Mouse (Mus musculus): Measurements from ENCODE around the gene Pkm. TPM values are rescaled to one million over a fixed set of nuclear protein-coding genes. Genes with fewer than 3 reads are reported as not detected.

Pkm gene
- polyA plus RNA-seq, 1 experiment from 2014 or later = 647 TPM

GRCm38 (mm10) chr9:59664664-59665256 lies 8.6 kb downstream of the Pkm start:
- no peak for DNase-seq (ENCODE audit: low spot score)
- 67% methylated on average over 4 of the region's 4 CpGs for WGBS
- Histone ChIP-seq H3K9ac (ENCODE audit: low read depth, low read length) (no peak overlapping the region), H3K9me3 (replicated peaks; ENCODE audit: low read length) (no peaks in the 10 kb centered on the region), H3K27me3 (ENCODE audit: insufficient read depth, low read length) (no peaks in the 10 kb centered on the region), H3K4me3 (replicated peaks; ENCODE audit: low read depth, low read length) (no peak overlapping the region), H3K27ac (no peak overlapping the region), H3K4me2 (ENCODE audit: low read length) (no peak overlapping the region), H3K36me3 (ENCODE audit: insufficient read depth, low read length) (peaks cover 54% of the 10 kb centered on the region), H3K4me1 (replicated peaks; ENCODE audit: insufficient read depth, low read length) (peaks cover 25% of the 10 kb centered on the region; the same call in 1 of the 2 replicates)
- ATAC-seq (replicated peaks; ENCODE audit: low FRiP score, low read depth) = no peak
- TF ChIP-seq CTCF (IDR thresholded peaks at IDR 0.05; ENCODE audit: low read depth) = no peak

- H3K9me3 ChIP-seq (replicated peaks; ENCODE audit: low read length) = no peaks in the 10 kb centered on the region
- H3K4me2 ChIP-seq (ENCODE audit: low read length) = no peak overlapping the region
- H3K9ac ChIP-seq (ENCODE audit: low read depth, low read length) = no peak overlapping the region
- peaks cover 15% of the 10 kb centered on the region; the same call in 1 of the 2 replicates for H3K4me1 ChIP-seq (replicated peaks; ENCODE audit: insufficient read depth, low read length)
- H3K27ac ChIP-seq = no peak overlapping the region
- H3K4me3 ChIP-seq (replicated peaks; ENCODE audit: low read depth, low read length) = no peak overlapping the region
- DNase-seq (ENCODE audit: low spot score) (no peak), ATAC-seq (replicated peaks; ENCODE audit: low FRiP score, low read depth) (no peak)
- peaks cover 59% of the 10 kb centered on the region for H3K36me3 ChIP-seq (ENCODE audit: insufficient read depth, low read length)
- no peaks in the 10 kb centered on the region for H3K27me3 ChIP-seq (ENCODE audit: insufficient read depth, low read length)
- no peak for TF ChIP-seq CTCF (IDR thresholded peaks at IDR 0.05; ENCODE audit: low read depth)
- WGBS = 93% methylated on average over 8 of the region's 8 CpGs
These were observed 9.8 kb downstream of the Pkm start for GRCm38 (mm10) chr9:59666016-59666415.

GRCm38 (mm10) chr9:59666813-59667212 lies 10.6 kb downstream of the Pkm start:
- DNase-seq (ENCODE audit: low spot score) = no peak
- Histone ChIP-seq H3K9me3 (replicated peaks; ENCODE audit: low read length) (no peaks in the 10 kb centered on the region), H3K9ac (ENCODE audit: low read depth, low read length) (no peak overlapping the region), H3K4me1 (replicated peaks; ENCODE audit: insufficient read depth, low read length) (peaks cover 7% of the 10 kb centered on the region; the same call in 1 of the 2 replicates), H3K4me3 (replicated peaks; ENCODE audit: low read depth, low read length) (no peak overlapping the region), H3K27ac (no peak overlapping the region), H3K4me2 (ENCODE audit: low read length) (no peak overlapping the region), H3K27me3 (ENCODE audit: insufficient read depth, low read length) (no peaks in the 10 kb centered on the region), H3K36me3 (ENCODE audit: insufficient read depth, low read length) (peaks cover 63% of the 10 kb centered on the region)
- WGBS = 76% methylated on average over 1 of the region's 1 CpGs
- no peak for ATAC-seq (replicated peaks; ENCODE audit: low FRiP score, low read depth)
- TF ChIP-seq CTCF (IDR thresholded peaks at IDR 0.05; ENCODE audit: low read depth) = no peak

- DNase-seq (ENCODE audit: low spot score) (no peak), ATAC-seq (replicated peaks; ENCODE audit: low FRiP score, low read depth) (no peak)
- no peak for TF ChIP-seq CTCF (IDR thresholded peaks at IDR 0.05; ENCODE audit: low read depth)
- Histone ChIP-seq H3K27ac (no peak overlapping the region), H3K4me1 (replicated peaks; ENCODE audit: insufficient read depth, low read length) (0 out of 2 replicates have a peak, but pooled peaks cover 5% of the 10 kb centered on the region), H3K36me3 (ENCODE audit: insufficient read depth, low read length) (peaks cover 68% of the 10 kb centered on the region), H3K9ac (ENCODE audit: low read depth, low read length) (no peak overlapping the region), H3K27me3 (ENCODE audit: insufficient read depth, low read length) (no peaks in the 10 kb centered on the region), H3K4me3 (replicated peaks; ENCODE audit: low read depth, low read length) (no peak overlapping the region), H3K4me2 (ENCODE audit: low read length) (no peak overlapping the region), H3K9me3 (replicated peaks; ENCODE audit: low read length) (no peaks in the 10 kb centered on the region)
- 82% methylated on average over 4 of the region's 4 CpGs for WGBS
These were observed 11.1 kb downstream of the Pkm start for GRCm38 (mm10) chr9:59667250-59667649.

GRCm38 (mm10) chr9:59667904-59668303 lies 11.7 kb downstream of the Pkm start:
- H3K4me3 ChIP-seq (replicated peaks; ENCODE audit: low read depth, low read length) = no peak overlapping the region
- no peak overlapping the region for H3K9ac ChIP-seq (ENCODE audit: low read depth, low read length)
- H3K27ac ChIP-seq = no peak overlapping the region
- no peak overlapping the region for H3K4me2 ChIP-seq (ENCODE audit: low read length)
- 90% methylated on average over 6 of the region's 6 CpGs for WGBS
- H3K4me1 ChIP-seq (replicated peaks; ENCODE audit: insufficient read depth, low read length) = 0 out of 2 replicates have a peak, but pooled peaks cover 5% of the 10 kb centered on the region
- H3K9me3 ChIP-seq (replicated peaks; ENCODE audit: low read length) = no peaks in the 10 kb centered on the region
- no peaks in the 10 kb centered on the region for H3K27me3 ChIP-seq (ENCODE audit: insufficient read depth, low read length)
- TF ChIP-seq CTCF (IDR thresholded peaks at IDR 0.05; ENCODE audit: low read depth) = no peak
- peaks cover 73% of the 10 kb centered on the region for H3K36me3 ChIP-seq (ENCODE audit: insufficient read depth, low read length)
- ATAC-seq (replicated peaks; ENCODE audit: low FRiP score, low read depth) (no peak), DNase-seq (ENCODE audit: low spot score) (no peak)

GRCm38 (mm10) chr9:59668473-59668872 lies 12.3 kb downstream of the Pkm start:
- Histone ChIP-seq H3K4me3 (replicated peaks; ENCODE audit: low read depth, low read length) (no peak overlapping the region), H3K27me3 (ENCODE audit: insufficient read depth, low read length) (no peaks in the 10 kb centered on the region), H3K4me2 (ENCODE audit: low read length) (no peak overlapping the region), H3K9me3 (replicated peaks; ENCODE audit: low read length) (no peaks in the 10 kb centered on the region), H3K27ac (no peak overlapping the region), H3K9ac (ENCODE audit: low read depth, low read length) (no peak overlapping the region), H3K36me3 (ENCODE audit: insufficient read depth, low read length) (peaks cover 75% of the 10 kb centered on the region), H3K4me1 (replicated peaks; ENCODE audit: insufficient read depth, low read length) (0 out of 2 replicates have a peak, but pooled peaks cover 5% of the 10 kb centered on the region)
- ATAC-seq (replicated peaks; ENCODE audit: low FRiP score, low read depth) (no peak), DNase-seq (ENCODE audit: low spot score) (no peak)
- TF ChIP-seq CTCF (IDR thresholded peaks at IDR 0.05; ENCODE audit: low read depth) = no peak
- 91% methylated on average over 7 of the region's 7 CpGs for WGBS

All from kidney, postnatal 0 days (tissue).